Mouse (Mus musculus): ENCODE measurements around the gene Zfp335.

Zfp335 gene

GRCm38 (mm10) chr2:164930706-164931581 is 19.4 kb upstream of the Zfp335 start:
- no peak for DNase-seq (ENCODE audit: low read depth, low spot score)

- peak; percentile 54 for DNase-seq (ENCODE audit: low read depth, low spot score)
Measured at GRCm38 (mm10) chr2:164924100-164924857, 12.7 kb upstream of the Zfp335 start.

GRCm38 (mm10) chr2:164923291-164923690 is 11.7 kb upstream of the Zfp335 start:
- no peak for DNase-seq (ENCODE audit: low read depth, low spot score)

DNA sequence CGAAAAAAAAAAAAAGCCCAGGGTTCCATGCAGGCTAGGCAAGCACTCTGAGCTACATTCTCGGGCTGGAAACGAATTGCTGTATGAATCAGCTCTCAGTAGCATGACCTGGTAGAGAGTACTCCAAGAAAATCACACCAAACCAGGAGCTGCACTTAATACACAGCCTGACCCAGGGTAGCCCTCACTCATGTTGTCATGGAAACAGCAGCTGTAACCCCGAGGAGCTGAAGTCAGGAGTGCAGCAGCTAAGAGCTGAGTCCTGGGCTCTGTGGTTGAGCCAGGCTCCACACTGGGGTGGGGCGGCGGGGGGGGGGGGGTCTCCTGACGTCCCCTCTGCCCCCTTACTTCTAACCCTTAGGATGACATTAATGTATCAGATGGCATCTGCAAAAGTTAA is 10.4 kb upstream of the Zfp335 start:
- no peak for DNase-seq (ENCODE audit: low read depth, low spot score)

GRCm38 (mm10) chr2:164918325-164918724 is 6.8 kb upstream of the Zfp335 start:
- no peak for DNase-seq (ENCODE audit: low read depth, low spot score)

DNA sequence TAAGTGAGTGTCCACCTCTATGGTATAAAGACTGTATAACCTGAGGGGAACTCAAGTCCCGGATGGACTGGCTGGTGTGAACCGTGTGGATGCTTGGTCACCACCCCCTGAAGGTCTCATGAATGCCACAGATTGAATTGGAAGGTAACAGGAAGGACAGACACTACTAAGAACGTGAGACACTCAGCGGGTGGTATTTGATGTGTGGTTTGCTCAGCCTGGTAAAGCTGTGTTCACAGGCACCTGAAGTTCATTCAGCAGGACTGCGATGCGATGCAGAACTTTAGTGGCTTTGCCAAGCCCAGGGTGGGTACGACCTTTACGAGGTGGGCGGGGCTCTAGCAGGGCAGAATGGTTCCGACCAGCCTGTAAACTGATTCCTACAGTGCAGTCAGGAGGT is 5.8 kb upstream of the Zfp335 start:
- DNase-seq (ENCODE audit: low read depth, low spot score) = no peak

- DNase-seq (ENCODE audit: low read depth, low spot score) = no peak
Measured at GRCm38 (mm10) chr2:164916820-164917219, 5.3 kb upstream of the Zfp335 start.

DNA sequence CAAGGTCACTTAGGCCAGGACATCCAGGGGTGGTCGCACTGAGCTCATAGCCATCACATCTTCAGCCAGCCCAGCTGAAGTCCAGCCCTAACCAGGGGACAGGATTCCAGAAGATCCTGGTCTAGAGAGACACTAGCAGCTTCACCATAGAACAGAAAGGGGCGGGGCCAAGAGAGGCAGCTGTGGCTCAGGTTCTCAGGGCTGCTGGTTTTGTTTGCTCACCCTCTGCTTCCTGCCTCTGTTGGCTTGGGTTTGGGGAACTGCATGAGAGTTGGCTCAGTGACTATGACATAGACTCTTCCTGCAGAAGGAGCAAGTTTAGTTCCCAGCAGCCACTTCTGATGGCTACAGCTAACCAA is 1.9 kb upstream of the Zfp335 start:
- no peak for DNase-seq (ENCODE audit: low read depth, low spot score)

DNA sequence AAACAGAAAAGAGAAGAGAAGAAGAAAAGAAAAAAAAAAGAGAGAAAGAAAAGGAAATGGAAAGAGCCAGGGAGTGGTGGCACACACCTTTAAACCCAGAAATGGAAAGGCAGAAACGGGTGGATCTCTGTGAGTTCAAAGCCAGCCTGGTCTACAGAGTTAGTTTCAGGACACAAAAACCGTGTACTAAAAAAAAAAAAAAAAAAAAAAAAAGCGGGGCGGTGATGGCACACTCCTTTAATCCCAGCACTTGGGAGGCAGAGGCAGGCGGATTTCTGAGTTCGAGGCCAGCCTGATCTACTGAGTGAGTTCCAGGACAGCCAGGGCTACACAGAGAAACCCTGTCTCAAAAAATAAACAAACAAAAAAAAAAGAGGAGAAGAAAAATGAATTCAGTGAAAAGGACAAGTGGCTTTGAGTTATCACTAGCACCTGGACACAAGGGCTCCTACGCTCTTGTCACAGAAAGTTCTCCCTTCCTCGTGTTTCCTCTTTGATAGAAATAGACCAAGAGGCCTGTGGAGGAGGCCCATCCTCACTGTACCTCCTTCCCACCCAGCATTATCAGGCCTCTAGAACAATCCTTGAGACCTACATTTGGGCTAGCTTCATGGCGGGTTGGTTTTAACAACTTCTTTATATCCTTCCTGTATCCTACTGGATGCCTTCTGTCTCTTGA is 1.3 kb upstream of the Zfp335 start:
- DNase-seq (ENCODE audit: low read depth, low spot score) = no peak

- DNase-seq (ENCODE audit: low read depth, low spot score) = no peak
Measured at GRCm38 (mm10) chr2:164912151-164912550, 594 bp upstream of the Zfp335 start.

- DNase-seq (ENCODE audit: low read depth, low spot score) = no peak
Measured at GRCm38 (mm10) chr2:164910360-164911061, 1.0 kb downstream of the Zfp335 start.

GRCm38 (mm10) chr2:164909542-164909941 is 2.0 kb downstream of the Zfp335 start:
- DNase-seq (ENCODE audit: low read depth, low spot score) = no peak

DNA sequence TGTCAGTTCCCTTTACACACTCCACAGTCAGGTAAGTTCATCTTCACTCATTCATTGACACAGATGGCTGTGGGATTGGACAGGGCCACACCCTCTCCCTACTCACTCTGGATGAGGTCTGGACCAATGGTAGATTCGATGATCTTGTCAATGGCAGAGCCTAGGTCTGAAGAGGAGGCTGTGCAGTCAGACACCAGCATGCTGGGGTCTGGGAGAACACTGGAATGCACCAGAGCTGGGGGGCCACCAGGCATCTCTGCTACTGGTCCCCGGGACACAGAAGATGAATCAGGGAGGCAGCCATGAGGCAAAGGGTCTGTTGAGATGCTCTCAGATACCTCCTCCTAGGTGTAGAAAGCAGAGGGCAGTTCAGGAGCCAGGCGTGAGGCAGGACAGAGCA is 2.5 kb downstream of the Zfp335 start:
- DNase-seq (ENCODE audit: low read depth, low spot score) = no peak

GRCm38 (mm10) chr2:164908011-164908410 is 3.5 kb downstream of the Zfp335 start:
- no peak for DNase-seq (ENCODE audit: low read depth, low spot score)

- no peak for DNase-seq (ENCODE audit: low read depth, low spot score)
Measured at GRCm38 (mm10) chr2:164907511-164907910, 4.0 kb downstream of the Zfp335 start.

DNA sequence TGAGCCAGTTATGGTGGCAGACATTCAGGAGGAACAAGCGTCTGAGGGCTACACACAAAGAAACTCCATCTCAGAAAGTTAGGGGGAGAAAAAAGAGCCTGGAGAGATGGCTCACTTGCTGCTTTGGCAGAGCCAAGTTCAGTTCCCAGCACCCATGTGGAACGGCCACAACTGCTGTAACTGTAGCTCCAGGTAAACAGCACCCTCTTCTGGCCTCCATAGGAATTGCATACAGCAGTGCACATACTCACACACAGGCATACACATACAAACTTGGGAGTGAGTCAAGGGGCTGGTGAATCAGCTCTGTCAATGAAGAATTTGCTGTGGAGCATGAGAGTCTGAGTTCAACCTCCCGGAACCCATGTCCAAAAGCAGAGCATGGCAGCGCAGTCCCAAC is 5.5 kb downstream of the Zfp335 start:
- no peak for DNase-seq (ENCODE audit: low read depth, low spot score)

GRCm38 (mm10) chr2:164903496-164903895 is 8.1 kb downstream of the Zfp335 start:
- DNase-seq (ENCODE audit: low read depth, low spot score) = no peak

GRCm38 (mm10) chr2:164901380-164901779 is 10.2 kb downstream of the Zfp335 start:
- DNase-seq (ENCODE audit: low read depth, low spot score) = no peak

GRCm38 (mm10) chr2:164899723-164900459 is 11.7 kb downstream of the Zfp335 start:
- no peak for DNase-seq (ENCODE audit: low read depth, low spot score)

- no peak for DNase-seq (ENCODE audit: low read depth, low spot score)
Measured at GRCm38 (mm10) chr2:164899034-164899433, 12.5 kb downstream of the Zfp335 start.

DNA sequence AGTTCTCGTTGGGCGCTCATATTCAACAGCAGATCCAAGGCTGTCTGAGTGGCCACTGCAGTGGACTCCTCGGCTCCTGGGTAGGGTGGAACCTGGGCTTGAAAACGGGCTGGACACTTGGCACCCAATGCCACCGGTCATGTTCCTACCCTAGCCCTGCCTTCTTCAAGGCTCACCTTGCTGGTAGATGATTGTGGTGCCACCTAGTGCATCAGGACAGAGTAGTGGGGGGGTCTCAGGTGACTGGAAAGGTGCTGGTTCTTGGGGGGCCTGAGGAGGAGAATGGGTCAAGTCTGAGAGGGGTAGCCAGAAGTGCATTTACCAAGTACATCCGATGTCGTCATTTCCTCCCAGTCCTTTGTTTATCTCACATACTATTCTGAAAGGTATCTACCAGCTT is 13.5 kb downstream of the Zfp335 start:
- no peak for DNase-seq (ENCODE audit: low read depth, low spot score)

Measured in retina, adult 2 months (tissue).